Mouse (Mus musculus): ENCODE measurements at regions not wholly inside any gene's neighbourhood (a gene's known extent, or its start where the extent isn't known, plus 50 kb on each side); places are given as distances from the start of the nearest gene placed in this dataset.

GRCm38 (mm10) chr15:10767535-10767934 lies 53.1 kb upstream of the Rai14 start:
- CTCF ChIA-PET = no interaction called here

GRCm38 (mm10) chr15:10770410-10771310 lies 56.2 kb upstream of the Rai14 start:
- CTCF ChIA-PET = interaction anchor here (0.7 kb wide), 1 partner anchor 1649 kb away, joined by 3 read pairs; no protein-coding TSS in a partner anchor

GRCm38 (mm10) chr15:10771311-10771690 lies 56.9 kb upstream of the Rai14 start:
- CTCF ChIA-PET = no interaction called here

GRCm38 (mm10) chr15:10779941-10780620 lies 65.7 kb upstream of the Rai14 start:
- CTCF ChIA-PET = interaction anchor here (0.7 kb wide), 1 partner anchor 150 kb away, joined by 3 read pairs; no protein-coding TSS in a partner anchor

GRCm38 (mm10) chr15:10789371-10789770 lies 74.9 kb upstream of the Rai14 start:
- CTCF ChIA-PET = no interaction called here

- CTCF ChIA-PET = no interaction called here
These were observed 76.6 kb upstream of the Rai14 start for GRCm38 (mm10) chr15:10790862-10791497.

- CTCF ChIA-PET = no interaction called here
These were observed 77.2 kb upstream of the Rai14 start for GRCm38 (mm10) chr15:10791516-10792112.

GRCm38 (mm10) chr15:10792156-10792555 lies 77.7 kb upstream of the Rai14 start:
- CTCF ChIA-PET = no interaction called here

- CTCF ChIA-PET = no interaction called here
These were observed 80.8 kb upstream of the Rai14 start for GRCm38 (mm10) chr15:10795126-10795792.

- CTCF ChIA-PET = no interaction called here
These were observed 85.2 kb upstream of the Rai14 start for GRCm38 (mm10) chr15:10799656-10800055.

- CTCF ChIA-PET = no interaction called here
These were observed 99.8 kb upstream of the Rai14 start for GRCm38 (mm10) chr15:10814195-10814594.

- CTCF ChIA-PET = no interaction called here
These were observed 100.3 kb upstream of the Rai14 start for GRCm38 (mm10) chr15:10814709-10815108.

- CTCF ChIA-PET = no interaction called here
These were observed 101.8 kb upstream of the Rai14 start for GRCm38 (mm10) chr15:10816213-10816621.

- CTCF ChIA-PET = no interaction called here
These were observed 103.8 kb upstream of the Rai14 start for GRCm38 (mm10) chr15:10818216-10818615.

GRCm38 (mm10) chr15:10818706-10819105 lies 104.3 kb upstream of the Rai14 start:
- CTCF ChIA-PET = no interaction called here

- CTCF ChIA-PET = no interaction called here
These were observed 109.5 kb upstream of the Rai14 start for GRCm38 (mm10) chr15:10823933-10824332.

- CTCF ChIA-PET = no interaction called here
These were observed 115.2 kb upstream of the Rai14 start for GRCm38 (mm10) chr15:10829588-10829987.

GRCm38 (mm10) chr15:10830478-10830877 lies 116.1 kb upstream of the Rai14 start:
- CTCF ChIA-PET = no interaction called here

GRCm38 (mm10) chr15:10831106-10831505 lies 116.7 kb upstream of the Rai14 start:
- CTCF ChIA-PET = no interaction called here

- CTCF ChIA-PET = no interaction called here
These were observed 117.9 kb upstream of the Rai14 start for GRCm38 (mm10) chr15:10832331-10832730.

- CTCF ChIA-PET = no interaction called here
These were observed 118.1 kb upstream of the C1qtnf3 start for GRCm38 (mm10) chr15:10833866-10834571.
